Mouse (Mus musculus): ENCODE data around the gene Hspe1. TPM values are rescaled to one million over a fixed set of nuclear protein-coding genes. Genes with fewer than 3 reads are reported as not detected.

Hspe1 gene
- polyA plus RNA-seq, 1 experiment, result 11.1 TPM

- TF ChIP-seq POLR2A (IDR thresholded peaks at IDR 0.05; ENCODE audit: low read depth, low read length) (no peak), CTCF (IDR thresholded peaks at IDR 0.05; ENCODE audit: extremely low read depth, insufficient read depth, insufficient read length, insufficient replicate concordance) (no peak)
- no peak for DNase-seq (ENCODE audit: low read depth in 1 of 2, low spot score in 2 of 2)
- Histone ChIP-seq H3K27ac (ENCODE audit: insufficient read depth, low read length) (no peak overlapping the region), H3K4me3 (ENCODE audit: extremely low read depth, insufficient read depth, insufficient read length) (no peak overlapping the region), H3K4me1 (ENCODE audit: control insufficient read depth, insufficient read depth, insufficient read length) (peaks cover 2% of the 10 kb centered on the region), H3K27me3 (ENCODE audit: control insufficient read depth, insufficient read depth, low read length) (no peaks in the 10 kb centered on the region), H3K36me3 (ENCODE audit: control insufficient read depth, insufficient read depth, low read length) (peaks cover 5% of the 10 kb centered on the region)
- 91% methylated on average over 5 of the region's 5 CpGs for WGBS
These were observed 1.6 kb downstream of the Hspe1 start for GRCm38 (mm10) chr1:55089498-55090064.

GRCm38 (mm10) chr1:55092056-55092455 is 4.1 kb downstream of the Hspe1 start:
- no peaks in the 10 kb centered on the region for H3K27me3 ChIP-seq (ENCODE audit: control insufficient read depth, insufficient read depth, low read length)
- TF ChIP-seq CTCF (IDR thresholded peaks at IDR 0.05; ENCODE audit: extremely low read depth, insufficient read depth, insufficient read length, insufficient replicate concordance) (no peak), POLR2A (IDR thresholded peaks at IDR 0.05; ENCODE audit: low read depth, low read length) (no peak)
- H3K4me1 ChIP-seq (ENCODE audit: control insufficient read depth, insufficient read depth, insufficient read length), result no peaks in the 10 kb centered on the region
- H3K36me3 ChIP-seq (ENCODE audit: control insufficient read depth, insufficient read depth, low read length), result peaks cover 3% of the 10 kb centered on the region; the same call in 1 of the 2 replicates
- no peak overlapping the region for H3K27ac ChIP-seq (ENCODE audit: insufficient read depth, low read length)
- H3K4me3 ChIP-seq (ENCODE audit: extremely low read depth, insufficient read depth, insufficient read length), result no peak overlapping the region
- WGBS, result 91% methylated on average over 2 of the region's 2 CpGs
- no peak for DNase-seq (ENCODE audit: low read depth in 1 of 2, low spot score in 2 of 2)

DNA sequence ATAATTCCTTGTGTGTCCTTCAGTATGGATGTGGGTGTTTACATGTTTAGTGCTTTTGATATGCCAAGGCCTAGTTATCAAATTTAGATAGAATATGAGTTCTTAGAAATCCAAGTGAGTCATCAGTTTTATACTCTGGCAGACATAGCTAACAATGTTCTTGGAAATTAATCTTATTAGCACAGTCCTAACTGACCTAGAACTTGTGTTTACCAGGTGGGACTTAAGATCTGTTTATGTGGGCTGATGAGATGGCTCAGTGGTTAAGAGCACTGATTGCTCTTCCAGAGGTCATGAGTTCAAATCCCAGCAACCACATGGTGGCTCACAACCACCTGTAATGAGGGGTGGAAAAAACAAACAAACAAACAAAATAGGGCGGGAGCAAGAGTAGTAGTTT is 4.5 kb downstream of the Hspe1 start:
- WGBS, result 88% methylated on average over 1 of the region's 1 CpGs
- Histone ChIP-seq H3K4me3 (ENCODE audit: extremely low read depth, insufficient read depth, insufficient read length) (no peak overlapping the region), H3K27ac (ENCODE audit: insufficient read depth, low read length) (no peak overlapping the region), H3K36me3 (ENCODE audit: control insufficient read depth, insufficient read depth, low read length) (peaks cover 3% of the 10 kb centered on the region; the same call in 1 of the 2 replicates), H3K4me1 (ENCODE audit: control insufficient read depth, insufficient read depth, insufficient read length) (no peaks in the 10 kb centered on the region), H3K27me3 (ENCODE audit: control insufficient read depth, insufficient read depth, low read length) (no peaks in the 10 kb centered on the region)
- DNase-seq (ENCODE audit: low read depth in 1 of 2, low spot score in 2 of 2), result no peak
- TF ChIP-seq POLR2A (IDR thresholded peaks at IDR 0.05; ENCODE audit: low read depth, low read length) (no peak), CTCF (IDR thresholded peaks at IDR 0.05; ENCODE audit: extremely low read depth, insufficient read depth, insufficient read length, insufficient replicate concordance) (no peak)

GRCm38 (mm10) chr1:55106919-55107585 is 19.1 kb downstream of the Hspe1 start:
- WGBS, result 86% methylated on average over 9 of the region's 9 CpGs
- H3K36me3 ChIP-seq (ENCODE audit: control insufficient read depth, insufficient read depth, low read length), result no peaks in the 10 kb centered on the region
- no peak for DNase-seq (ENCODE audit: low read depth in 1 of 2, low spot score in 2 of 2)
- no peak overlapping the region for H3K4me3 ChIP-seq (ENCODE audit: extremely low read depth, insufficient read depth, insufficient read length)
- no peak overlapping the region for H3K27ac ChIP-seq (ENCODE audit: insufficient read depth, low read length)
- H3K4me1 ChIP-seq (ENCODE audit: control insufficient read depth, insufficient read depth, insufficient read length), result no peaks in the 10 kb centered on the region
- TF ChIP-seq CTCF (IDR thresholded peaks at IDR 0.05; ENCODE audit: extremely low read depth, insufficient read depth, insufficient read length, insufficient replicate concordance), result no peak
- no peak for TF ChIP-seq POLR2A (IDR thresholded peaks at IDR 0.05; ENCODE audit: low read depth, low read length)
- H3K27me3 ChIP-seq (ENCODE audit: control insufficient read depth, insufficient read depth, low read length), result no peaks in the 10 kb centered on the region

DNA sequence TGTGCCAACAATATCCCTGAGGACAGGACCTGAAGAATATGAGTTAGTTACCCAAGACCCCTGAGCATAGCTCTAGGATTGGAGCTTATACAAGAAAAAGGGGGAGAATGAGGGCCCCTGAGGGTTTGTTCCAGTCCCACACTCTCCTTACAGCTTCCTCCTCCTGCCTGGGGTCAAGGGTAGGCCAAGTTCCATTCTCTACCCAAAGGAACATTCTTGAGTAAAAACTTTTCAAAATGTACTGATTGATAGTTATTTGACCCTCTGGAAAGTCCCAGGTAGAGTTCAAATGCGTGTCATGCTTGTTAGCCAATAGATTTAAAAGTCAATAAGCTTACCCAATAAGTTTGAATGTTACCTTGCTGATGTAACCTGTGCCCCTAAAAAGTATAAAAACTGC is 19.7 kb downstream of the Hspe1 start:
- Histone ChIP-seq H3K27ac (ENCODE audit: insufficient read depth, low read length) (no peak overlapping the region), H3K4me3 (ENCODE audit: extremely low read depth, insufficient read depth, insufficient read length) (no peak overlapping the region), H3K4me1 (ENCODE audit: control insufficient read depth, insufficient read depth, insufficient read length) (no peaks in the 10 kb centered on the region), H3K36me3 (ENCODE audit: control insufficient read depth, insufficient read depth, low read length) (no peaks in the 10 kb centered on the region), H3K27me3 (ENCODE audit: control insufficient read depth, insufficient read depth, low read length) (no peaks in the 10 kb centered on the region)
- no peak for TF ChIP-seq CTCF (IDR thresholded peaks at IDR 0.05; ENCODE audit: extremely low read depth, insufficient read depth, insufficient read length, insufficient replicate concordance)
- TF ChIP-seq POLR2A (IDR thresholded peaks at IDR 0.05; ENCODE audit: low read depth, low read length), result no peak
- WGBS, result 94% methylated on average over 1 of the region's 1 CpGs
- DNase-seq (ENCODE audit: low read depth in 1 of 2, low spot score in 2 of 2), result no peak

- Histone ChIP-seq H3K27ac (ENCODE audit: insufficient read depth, low read length) (no peak overlapping the region), H3K27me3 (ENCODE audit: control insufficient read depth, insufficient read depth, low read length) (no peaks in the 10 kb centered on the region), H3K4me1 (ENCODE audit: control insufficient read depth, insufficient read depth, insufficient read length) (no peaks in the 10 kb centered on the region), H3K4me3 (ENCODE audit: extremely low read depth, insufficient read depth, insufficient read length) (no peak overlapping the region), H3K36me3 (ENCODE audit: control insufficient read depth, insufficient read depth, low read length) (no peaks in the 10 kb centered on the region)
- TF ChIP-seq CTCF (IDR thresholded peaks at IDR 0.05; ENCODE audit: extremely low read depth, insufficient read depth, insufficient read length, insufficient replicate concordance) (no peak), POLR2A (IDR thresholded peaks at IDR 0.05; ENCODE audit: low read depth, low read length) (no peak)
- no peak for DNase-seq (ENCODE audit: low read depth in 1 of 2, low spot score in 2 of 2)
- WGBS, result 65% methylated on average over 2 of the region's 2 CpGs
These were observed 20.5 kb downstream of the Hspe1 start for GRCm38 (mm10) chr1:55108473-55108872.
